Mouse (Mus musculus): ENCODE data around the gene Rgmb.
A peak's percentile ranks its signal among the peaks of the same experiment; 100 is the strongest.

Gene Rgmb

GRCm38 (mm10) chr17:15776349-15776748, 54.5 kb downstream of the Rgmb start:
- DNase-seq (ENCODE audit: low spot score in 2 of 2), result no peak

GRCm38 (mm10) chr17:15774565-15775215, 56.1 kb downstream of the Rgmb start:
- DNase-seq (ENCODE audit: low spot score in 2 of 2), result no peak

GRCm38 (mm10) chr17:15773956-15774355, 56.9 kb downstream of the Rgmb start:
- no peak for DNase-seq (ENCODE audit: low spot score in 2 of 2)

- peak in 1 of 2 experiments; percentile 51 for DNase-seq (ENCODE audit: low spot score in 2 of 2)
Measured at GRCm38 (mm10) chr17:15769081-15769724, 61.6 kb downstream of the Rgmb start.

- DNase-seq (ENCODE audit: low spot score in 2 of 2), result no peak
Measured at GRCm38 (mm10) chr17:15761191-15761590, 69.6 kb downstream of the Rgmb start.
